Mouse (Mus musculus): ENCODE data around the gene Nsd1. TPM values are rescaled to one million over a fixed set of nuclear protein-coding genes. Genes with fewer than 3 reads are reported as not detected.
A peak's percentile ranks its signal among the peaks of the same experiment; 100 is the strongest.
"Not testable (repeated sequence)": the region's sequence is repeated elsewhere in the genome, so short reads cannot be mapped to it uniquely, and the experiment has no call there.

Gene Nsd1
- total RNA-seq, 2 experiments from 2014 or later: 124 to 125 TPM

- intact Hi-C loops (cut with DNase I); DNase-seq (ENCODE audit: low spot score in 2 of 2): not testable (repeated sequence)
Measured at GRCm38 (mm10) chr13:55187062-55187461, 22.5 kb upstream of the Nsd1 start.

GRCm38 (mm10) chr13:55189531-55190107 is 20.0 kb upstream of the Nsd1 start:
- intact Hi-C loops (cut with DNase I): loop anchor here (2.0 kb wide), 1 partner anchor 21 kb away; no protein-coding TSS in a partner anchor

GRCm38 (mm10) chr13:55190121-55190868 is 19.3 kb upstream of the Nsd1 start:
- intact Hi-C loops (cut with DNase I): loop anchor here (2.0 kb wide), 1 partner anchor 21 kb away; no protein-coding TSS in a partner anchor
- peak; percentile 91 to 97 for DNase-seq (ENCODE audit: low spot score in 2 of 2)

More at GRCm38 (mm10) chr13:55189531-55190107, 20.0 kb upstream of the Nsd1 start:
- DNase-seq (ENCODE audit: low spot score in 2 of 2): no peak

DNA sequence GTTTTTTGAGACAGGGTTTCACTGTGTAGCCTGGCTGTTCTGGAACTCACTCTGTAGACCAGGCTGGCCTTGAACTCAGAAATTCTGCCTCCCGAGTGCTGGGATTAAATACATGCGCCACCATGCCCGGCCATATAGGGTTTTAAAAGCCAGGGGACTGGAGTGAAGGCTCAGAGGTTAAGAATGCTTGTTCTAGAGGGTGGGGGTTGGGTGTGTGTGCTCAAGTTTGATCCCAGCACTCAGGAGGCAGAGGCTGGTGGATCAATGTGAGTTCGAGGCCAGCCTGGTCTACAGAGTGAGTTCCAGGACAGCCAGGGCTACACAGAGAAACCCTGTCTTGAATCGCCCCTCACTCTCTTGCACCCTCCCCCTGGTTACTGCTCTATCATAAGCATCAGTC is 18.0 kb upstream of the Nsd1 start:
- intact Hi-C loops (cut with DNase I): loop anchor here (2.0 kb wide), 1 partner anchor 19 kb away; no protein-coding TSS in a partner anchor
- DNase-seq (ENCODE audit: low spot score in 2 of 2): no peak

GRCm38 (mm10) chr13:55202758-55203157 is 6.8 kb upstream of the Nsd1 start:
- DNase-seq (ENCODE audit: low spot score in 2 of 2); intact Hi-C loops (cut with DNase I): not testable (repeated sequence)

DNA sequence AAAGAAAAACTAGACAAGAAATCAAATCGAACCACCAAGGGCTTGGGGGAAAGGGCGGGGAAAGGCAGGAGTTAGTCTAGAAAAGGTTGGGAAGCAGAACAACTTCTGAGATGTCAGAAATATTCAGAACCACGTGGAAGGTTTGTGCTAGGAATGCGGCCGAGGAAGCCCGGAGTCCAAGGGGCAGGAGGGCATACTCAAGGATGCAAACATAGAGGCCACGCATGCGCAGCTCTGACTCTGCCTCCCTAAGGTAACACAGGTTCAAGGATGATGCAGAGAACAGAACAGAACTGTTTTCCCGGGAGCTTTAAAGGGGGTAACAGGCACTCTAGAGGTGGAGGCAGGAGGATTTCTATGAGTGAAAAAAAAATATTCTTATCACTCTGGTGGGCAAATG is 5.8 kb upstream of the Nsd1 start:
- intact Hi-C loops (cut with DNase I): no loop called here

DNA sequence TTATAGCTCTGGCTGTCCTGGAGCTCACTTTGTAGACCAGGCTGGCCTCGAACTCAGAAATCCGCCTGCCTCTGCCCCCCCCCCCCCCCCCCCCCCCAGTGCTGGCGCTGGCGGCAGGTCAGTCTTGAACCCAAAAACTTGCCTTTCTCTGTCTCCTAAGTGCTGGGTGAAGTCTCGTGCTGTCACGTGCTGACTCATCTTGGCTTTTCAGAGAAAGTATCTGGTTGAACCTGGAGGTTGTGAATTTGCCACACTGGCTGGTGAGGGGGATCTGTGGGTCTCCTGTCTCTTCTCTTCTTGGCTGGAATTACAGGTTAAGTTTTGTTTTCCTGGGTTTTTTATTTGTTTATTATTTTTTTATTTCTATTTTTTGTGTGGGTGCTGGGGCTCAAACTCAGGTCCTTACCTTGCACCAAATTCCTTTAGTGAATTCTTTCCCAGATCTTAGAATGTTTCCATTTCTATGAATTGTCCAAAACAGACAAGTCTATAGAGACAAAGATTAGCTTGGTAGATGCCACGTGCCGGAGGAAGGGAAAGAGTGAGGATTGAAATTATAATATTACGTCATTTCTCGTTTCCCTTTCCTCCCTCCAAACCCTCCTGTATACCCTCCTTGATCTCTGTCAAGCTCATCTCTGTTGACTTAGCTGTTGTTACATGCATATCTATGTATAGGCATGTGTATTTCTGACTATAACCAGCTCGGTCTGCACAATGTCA is 4.8 kb upstream of the Nsd1 start:
- intact Hi-C loops (cut with DNase I): no loop called here
- DNase-seq (ENCODE audit: low spot score in 2 of 2): no peak

More for the DNA sequence above, 5.8 kb upstream of the Nsd1 start:
- DNase-seq (ENCODE audit: low spot score in 2 of 2): no peak

DNA sequence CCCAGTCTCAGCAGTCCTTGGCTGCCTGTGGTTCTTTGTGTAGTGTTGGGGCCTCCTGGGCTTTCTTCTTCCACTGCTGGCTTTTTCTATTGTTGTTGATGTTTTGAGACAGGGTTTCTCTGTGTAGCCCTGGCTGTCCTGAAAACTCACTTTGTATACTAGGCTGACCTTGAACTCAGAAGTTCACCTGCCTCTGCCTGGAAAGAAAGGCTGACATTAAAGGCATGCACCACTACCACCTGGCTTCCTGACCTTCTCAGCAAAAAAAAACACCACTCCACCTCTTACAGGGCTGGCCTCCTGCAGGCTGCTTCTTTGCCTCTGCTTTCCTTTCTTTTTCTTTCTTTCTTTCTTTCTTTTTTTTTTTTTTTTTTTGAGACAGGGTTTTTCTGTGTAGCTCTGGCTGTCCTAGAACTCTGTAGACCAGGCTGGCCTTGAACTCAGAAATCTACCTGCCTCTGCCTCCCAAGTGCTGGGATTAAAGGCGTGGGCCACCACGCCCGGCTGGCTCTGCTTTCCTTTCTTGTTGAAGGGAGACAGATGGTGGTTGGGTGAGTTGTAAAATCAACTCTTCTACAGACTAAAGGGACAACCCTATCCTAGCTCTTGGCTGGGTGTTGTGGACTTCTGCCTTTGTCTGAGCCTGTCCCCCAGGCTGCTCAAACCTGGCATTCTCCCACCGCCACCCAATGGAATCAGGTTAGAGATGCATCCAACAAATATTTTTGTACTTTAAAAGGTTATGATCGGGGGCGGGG is 4.0 kb upstream of the Nsd1 start:
- intact Hi-C loops (cut with DNase I): no loop called here
- DNase-seq (ENCODE audit: low spot score in 2 of 2): no peak

- intact Hi-C loops (cut with DNase I): no loop called here
- DNase-seq (ENCODE audit: low spot score in 2 of 2): no peak
Measured at GRCm38 (mm10) chr13:55208837-55209648, 539 bp upstream of the Nsd1 start.

DNA sequence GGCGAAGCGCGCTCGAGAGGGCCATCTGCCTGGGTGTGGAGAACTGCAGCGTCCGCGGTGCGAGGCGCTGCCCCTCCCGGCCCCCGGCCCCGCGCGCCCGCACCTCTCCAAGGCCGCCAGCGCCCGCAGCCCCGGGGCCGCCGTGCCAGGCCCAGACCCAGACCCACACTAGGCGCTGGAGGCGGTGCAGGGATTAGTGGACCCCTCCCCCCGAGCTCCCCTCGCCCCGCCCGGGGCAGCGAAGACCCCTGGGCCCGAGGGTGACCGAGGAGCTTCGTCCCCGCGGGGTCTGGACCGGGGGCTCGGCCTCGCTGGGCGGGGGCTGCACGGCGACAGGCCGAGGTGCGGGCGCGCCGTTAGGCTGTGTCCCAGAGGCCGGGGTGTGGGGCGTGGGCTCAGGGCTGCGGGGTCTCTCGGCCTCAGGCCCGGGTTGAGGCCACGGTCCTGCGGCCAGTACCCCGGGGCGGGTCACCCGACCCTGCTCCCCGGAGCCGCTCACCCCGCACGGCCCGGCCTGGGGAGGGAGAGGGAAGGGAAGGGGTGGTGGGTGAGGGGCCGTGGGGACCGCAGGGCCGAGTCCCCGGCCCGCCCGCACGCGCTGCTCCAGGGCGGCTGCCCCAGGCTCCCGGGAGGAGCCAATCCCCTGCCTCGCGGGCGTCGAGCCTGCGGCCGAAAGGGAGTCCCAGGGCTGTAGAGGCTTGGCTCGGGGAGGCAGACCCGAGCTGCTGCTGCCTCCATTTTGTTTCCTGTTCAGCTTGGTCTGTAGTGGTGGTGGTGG is 800 bp downstream of the Nsd1 start:
- peak in 1 of 2 experiments; percentile 45 for DNase-seq (ENCODE audit: low spot score in 2 of 2)

DNA sequence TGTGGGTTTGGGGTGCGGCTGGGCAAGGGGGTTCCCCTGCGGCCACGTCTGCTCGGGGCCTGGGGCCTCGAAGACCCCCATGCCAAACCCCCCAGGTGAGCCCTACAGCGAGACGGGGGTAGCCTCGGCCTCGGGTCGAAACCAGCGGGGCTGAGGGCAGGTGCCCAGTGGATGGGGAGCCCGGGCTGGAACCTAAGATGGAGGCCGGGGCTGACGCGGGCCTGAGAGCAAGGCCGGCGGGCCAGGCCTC is 1.3 kb downstream of the Nsd1 start:
- peak in 1 of 2 experiments; percentile 51 for DNase-seq (ENCODE audit: low spot score in 2 of 2)
- intact Hi-C loops (cut with DNase I): loop anchor here (1.0 to 2.0 kb wide), 3 partner anchors 20 to 413 kb away; no protein-coding TSS in a partner anchor

More for the DNA sequence above, 800 bp downstream of the Nsd1 start:
- intact Hi-C loops (cut with DNase I): loop anchor here (2.0 kb wide), 2 partner anchors 20 to 28 kb away; no protein-coding TSS in a partner anchor

GRCm38 (mm10) chr13:55211221-55212010 is 1.8 kb downstream of the Nsd1 start:
- intact Hi-C loops (cut with DNase I): loop anchor here (1.0 to 2.0 kb wide), 3 partner anchors 21 to 413 kb away; no protein-coding TSS in a partner anchor
- peak; percentile 74 to 82 for DNase-seq (ENCODE audit: low spot score in 2 of 2)

GRCm38 (mm10) chr13:55212011-55212360 is 2.4 kb downstream of the Nsd1 start:
- DNase-seq (ENCODE audit: low spot score in 2 of 2): peak; percentile 44 to 68
- intact Hi-C loops (cut with DNase I): no loop called here

DNA sequence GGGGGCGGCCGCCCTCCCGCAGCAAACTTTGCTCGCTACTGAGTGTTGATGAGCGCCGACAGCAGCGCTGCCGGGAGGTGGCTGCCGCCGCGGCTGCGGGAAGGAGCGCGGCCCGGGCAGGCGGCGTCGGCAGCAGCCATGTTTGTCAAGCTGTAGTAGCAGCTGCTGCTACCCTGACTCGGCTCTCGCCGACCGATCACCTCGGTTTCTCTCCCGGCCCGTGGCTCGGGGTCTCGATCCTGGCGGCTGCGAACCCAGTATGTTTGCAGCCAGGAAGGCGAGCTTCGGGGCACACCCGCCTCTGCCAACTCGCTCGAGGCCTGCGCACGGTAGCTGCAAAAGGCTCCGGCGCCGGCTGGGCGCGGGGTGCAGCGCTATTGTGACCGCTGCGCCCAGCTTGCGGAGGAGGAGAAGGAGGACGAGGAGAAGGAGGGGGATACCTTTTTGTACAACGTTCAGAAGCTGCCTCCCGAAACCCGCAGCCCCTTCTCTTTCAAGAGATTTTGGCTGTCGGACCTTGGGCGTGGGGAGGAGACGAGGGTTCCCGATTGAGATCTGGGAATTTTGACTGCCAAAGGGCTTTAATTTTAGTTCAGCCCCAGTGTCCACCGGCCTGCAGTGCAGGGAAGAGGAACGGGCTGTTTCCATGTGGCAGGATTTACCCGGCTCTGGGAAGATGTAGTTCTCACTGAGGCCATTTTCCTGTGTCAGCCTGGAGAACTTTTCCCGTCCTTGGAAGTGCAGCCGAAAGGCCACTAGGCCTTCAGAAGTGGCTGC is 3.0 kb downstream of the Nsd1 start:
- DNase-seq (ENCODE audit: low spot score in 2 of 2): peak; percentile 60 to 76
- intact Hi-C loops (cut with DNase I): no loop called here

- intact Hi-C loops (cut with DNase I): no loop called here
- DNase-seq (ENCODE audit: low spot score in 2 of 2): no peak
Measured at GRCm38 (mm10) chr13:55213138-55213806, 3.7 kb downstream of the Nsd1 start.

DNA sequence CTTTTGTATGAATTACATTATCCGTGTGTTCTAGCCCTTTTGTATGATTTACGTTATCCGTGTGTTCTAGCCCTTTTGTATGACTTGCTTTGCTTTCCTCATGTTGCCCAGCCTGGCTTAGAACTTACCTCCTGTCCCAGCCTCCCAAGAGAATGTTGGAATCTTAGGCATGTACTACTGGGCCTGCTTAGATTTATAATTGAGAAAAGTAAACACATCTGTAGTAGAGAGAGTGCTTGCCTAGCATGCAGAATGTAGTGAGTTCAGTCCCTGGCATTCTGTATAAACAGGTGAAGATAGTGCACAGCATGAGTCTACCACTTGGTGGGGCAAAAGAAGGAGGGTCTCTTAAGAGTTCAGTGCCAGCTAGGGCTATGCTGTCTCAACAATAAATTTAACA is 14.8 kb downstream of the Nsd1 start:
- intact Hi-C loops (cut with DNase I): loop anchor here (5.0 kb wide), 1 partner anchor 73 kb away; no protein-coding TSS in a partner anchor

More for the DNA sequence above, 14.8 kb downstream of the Nsd1 start:
- no peak for DNase-seq (ENCODE audit: low spot score in 2 of 2)
